Mouse (Mus musculus) CH12.LX (cell line): Measurements from ENCODE around the gene Tubg1. TPM values are rescaled to one million over a fixed set of nuclear protein-coding genes. Genes with fewer than 3 reads are reported as not detected.

Experiments used
- DNase-seq: peaks from one replicate; pipeline ENCODE4 v3.0.0-alpha.2; 2013; ENCODE audit errors: extremely low read depth
- H3K27ac ChIP-seq: 2 replicates; pipeline ENCODE4 v1.5.1; 2012; ENCODE audit warnings: low read depth, mild to moderate bottlenecking, control low read depth, moderate library complexity; ENCODE audit not compliant: insufficient read depth
- H3K27me3 ChIP-seq: replicated peaks from 2 replicates; pipeline ENCODE3; 2012; ENCODE audit warnings: inconsistent platforms
- H3K36me3 ChIP-seq, 2 experiments: replicated peaks in 1 of 2; 2 replicates each; pipeline versions ENCODE3 to v1.6.1; 2012; ENCODE audit warnings: inconsistent platforms in 1 of 2, low read length in 1 of 2, mild to moderate bottlenecking in 1 of 2, mixed read lengths in 1 of 2, moderate library complexity in 1 of 2; ENCODE audit not compliant: control insufficient read depth in 1 of 2, insufficient read depth in 1 of 2
- H3K4me1 ChIP-seq, 2 experiments: 2 replicates each; pipeline ENCODE4 v1.6.1; 2012; ENCODE audit warnings: inconsistent platforms in 1 of 2, moderate library complexity in 1 of 2; ENCODE audit not compliant: insufficient read depth in 2 of 2, control insufficient read depth in 1 of 2
- H3K4me2 ChIP-seq: 2 replicates; pipeline ENCODE4 v1.6.1; 2012; ENCODE audit warnings: low read depth, mild to moderate bottlenecking, control low read depth; ENCODE audit not compliant: poor library complexity, insufficient read depth, severe bottlenecking
- H3K4me3 ChIP-seq, 3 experiments: fragments of 150-350 bp in 1 of 3; sonication (generic) in 1 of 3; replicated peaks in 1 of 3; 2 replicates each; pipeline versions ENCODE3 to v1.5.1; 2011 to 2012; ENCODE audit warnings: low read depth in 2 of 3, low read length in 2 of 3, mild to moderate bottlenecking in 2 of 3, moderate library complexity in 2 of 3, control low read depth in 1 of 3, improper control_type of control experiment in 1 of 3, inconsistent platforms in 1 of 3, mixed read lengths in 1 of 3; ENCODE audit not compliant: poor library complexity in 1 of 3
- H3K79me2 ChIP-seq: replicated peaks from 2 replicates; pipeline ENCODE4 v1.6.1; 2012; ENCODE audit warnings: mild to moderate bottlenecking, moderate library complexity; ENCODE audit not compliant: control insufficient read depth, poor library complexity, insufficient read depth, severe bottlenecking; ENCODE audit errors: extremely low read depth
- H3K9ac ChIP-seq: 2 replicates; pipeline ENCODE4 v1.6.1; 2012; ENCODE audit warnings: low read depth, mild to moderate bottlenecking, control low read depth, moderate library complexity; ENCODE audit not compliant: insufficient read depth
- H3K9me3 ChIP-seq: replicated peaks from 2 replicates; pipeline ENCODE3; 2012; ENCODE audit warnings: low read length, inconsistent platforms, mixed read lengths
- CHD1 ChIP-seq: IDR thresholded peaks from 2 replicates; pipeline ENCODE4 v1.6.1; 2012; ENCODE audit warnings: low read depth, low read length, improper control_type of control experiment, inconsistent platforms
- CHD2 ChIP-seq: IDR thresholded peaks from 2 replicates; pipeline ENCODE4 v1.6.1; 2011; ENCODE audit warnings: low read length, improper control_type of control experiment
- CTCF ChIP-seq, 2 experiments: IDR thresholded peaks in 1 of 2; conservative IDR thresholded peaks in 1 of 2; 2 replicates each; pipeline ENCODE4 v1.5.1; 2011 to 2012; ENCODE audit warnings: low read depth in 2 of 2, low read length in 2 of 2, improper control_type of control experiment in 1 of 2, inconsistent platforms in 1 of 2, mild to moderate bottlenecking in 1 of 2, moderate library complexity in 1 of 2
- E2F4 ChIP-seq: IDR thresholded peaks from 2 replicates; pipeline ENCODE4 v1.6.1; 2011; ENCODE audit warnings: low read depth, low read length, improper control_type of control experiment; ENCODE audit not compliant: insufficient replicate concordance
- ELF1 ChIP-seq: IDR thresholded peaks from 2 replicates; pipeline ENCODE4 v1.6.1; 2014; ENCODE audit warnings: low read depth, mild to moderate bottlenecking, inconsistent platforms, low read length, improper control_type of control experiment
- EP300 ChIP-seq: IDR thresholded peaks from 2 replicates; pipeline ENCODE4 v1.6.1; 2011; ENCODE audit warnings: low read length, improper control_type of control experiment
- ETS1 ChIP-seq: conservative IDR thresholded peaks from 2 replicates; pipeline ENCODE4 v1.6.1; 2012; ENCODE audit warnings: low read depth, mild to moderate bottlenecking, inconsistent platforms, low read length, improper control_type of control experiment, moderate library complexity
- GABPA ChIP-seq: IDR thresholded peaks from 2 replicates; pipeline ENCODE4 v1.6.1; 2012; ENCODE audit warnings: low read depth, low read length, improper control_type of control experiment, inconsistent platforms; ENCODE audit not compliant: insufficient replicate concordance
- HCFC1 ChIP-seq: IDR thresholded peaks from 2 replicates; pipeline ENCODE4 v1.6.1; 2012; ENCODE audit warnings: low read depth, mild to moderate bottlenecking, inconsistent platforms, low read length, improper control_type of control experiment
- IRF4 ChIP-seq: IDR thresholded peaks from 2 replicates; pipeline ENCODE4 v1.6.1; 2014; ENCODE audit warnings: low read depth, mild to moderate bottlenecking, inconsistent platforms, low read length, improper control_type of control experiment
- JUN ChIP-seq: IDR thresholded peaks from 2 replicates; pipeline ENCODE4 v1.6.1; 2011; ENCODE audit warnings: low read depth, mild to moderate bottlenecking, low read length, improper control_type of control experiment, moderate library complexity; ENCODE audit not compliant: insufficient read depth
- JUND ChIP-seq: conservative IDR thresholded peaks from 2 replicates; pipeline ENCODE4 v1.6.1; 2011; ENCODE audit warnings: low read depth, low read length, improper control_type of control experiment
- MAFK ChIP-seq: IDR thresholded peaks from 2 replicates; pipeline ENCODE4 v1.6.1; 2011; ENCODE audit warnings: low read length, improper control_type of control experiment; ENCODE audit not compliant: insufficient replicate concordance
- MAX ChIP-seq: IDR thresholded peaks from 2 replicates; pipeline ENCODE4 v1.6.1; 2011; ENCODE audit warnings: low read length, improper control_type of control experiment
- MAZ ChIP-seq: IDR thresholded peaks from 2 replicates; pipeline ENCODE4 v1.6.1; 2012; ENCODE audit warnings: low read depth, mild to moderate bottlenecking, inconsistent platforms, low read length, improper control_type of control experiment, moderate library complexity
- MEF2A ChIP-seq: IDR thresholded peaks from 2 replicates; pipeline ENCODE4 v1.6.1; 2014; ENCODE audit warnings: low read depth, mild to moderate bottlenecking, inconsistent platforms, low read length, improper control_type of control experiment, borderline replicate concordance
- MXI1 ChIP-seq: IDR thresholded peaks from 2 replicates; pipeline ENCODE4 v1.6.1; 2011; ENCODE audit warnings: mild to moderate bottlenecking, low read depth, low read length, improper control_type of control experiment
- MYC ChIP-seq: IDR thresholded peaks from 2 replicates; pipeline ENCODE4 v1.6.1; 2011; ENCODE audit warnings: low read depth, mild to moderate bottlenecking, improper control_type of control experiment, low read length
- NELFE ChIP-seq: IDR thresholded peaks from 2 replicates; pipeline ENCODE4 v1.6.1; 2011; ENCODE audit warnings: low read depth, low read length, improper control_type of control experiment
- NRF1 ChIP-seq: IDR thresholded peaks from 2 replicates; pipeline ENCODE4 v1.6.1; 2014; ENCODE audit warnings: low read depth, mild to moderate bottlenecking, inconsistent platforms, low read length, improper control_type of control experiment, moderate library complexity
- PAX5 ChIP-seq: IDR thresholded peaks from 2 replicates; pipeline ENCODE4 v1.6.1; 2012; ENCODE audit warnings: low read length, inconsistent platforms, mixed read lengths
- POLR2A ChIP-seq: IDR thresholded peaks from 2 replicates; pipeline ENCODE4 v1.6.1; 2011; ENCODE audit warnings: low read depth, mild to moderate bottlenecking, improper control_type of control experiment, low read length
- POLR2AphosphoS2 ChIP-seq: IDR thresholded peaks from 2 replicates; pipeline ENCODE4 v1.6.1; 2011; ENCODE audit warnings: low read depth, low read length, improper control_type of control experiment
- RAD21 ChIP-seq: IDR thresholded peaks from 2 replicates; pipeline ENCODE4 v1.6.1; 2011; ENCODE audit warnings: low read depth, mild to moderate bottlenecking, low read length, improper control_type of control experiment, moderate library complexity
- SIN3A ChIP-seq: IDR thresholded peaks from 2 replicates; pipeline ENCODE4 v1.6.1; 2012; ENCODE audit warnings: low read length, improper control_type of control experiment, inconsistent platforms
- UBTF ChIP-seq: IDR thresholded peaks from 2 replicates; pipeline ENCODE4 v1.6.1; 2012; ENCODE audit warnings: low read depth, mild to moderate bottlenecking, inconsistent platforms, low read length, improper control_type of control experiment, moderate library complexity
- USF1 ChIP-seq: IDR thresholded peaks from 2 replicates; pipeline ENCODE4 v1.6.1; 2014; ENCODE audit warnings: low read depth, mild to moderate bottlenecking, inconsistent platforms, low read length, improper control_type of control experiment
- USF2 ChIP-seq: conservative IDR thresholded peaks from 2 replicates; pipeline ENCODE4 v1.6.1; 2011; ENCODE audit warnings: low read depth, low read length, improper control_type of control experiment
- ZC3H11A ChIP-seq: IDR thresholded peaks from 2 replicates; pipeline ENCODE4 v1.6.1; 2012; ENCODE audit warnings: low read depth, mild to moderate bottlenecking, inconsistent platforms, low read length, improper control_type of control experiment
- ZKSCAN1 ChIP-seq: IDR thresholded peaks from 2 replicates; pipeline ENCODE4 v1.6.1; 2012; ENCODE audit warnings: low read depth, inconsistent platforms, low read length, improper control_type of control experiment, borderline replicate concordance
- ZMIZ1 ChIP-seq: IDR thresholded peaks from 2 replicates; pipeline ENCODE4 v1.6.1; 2012; ENCODE audit warnings: low read depth, mild to moderate bottlenecking, inconsistent platforms, low read length, improper control_type of control experiment
- ZNF384 ChIP-seq: IDR thresholded peaks from 2 replicates; pipeline ENCODE4 v1.6.1; 2012; ENCODE audit warnings: low read depth, low read length, improper control_type of control experiment, inconsistent platforms
- dilution Hi-C: fragments of 300-500 bp; cut with MboI; formaldehyde crosslinking; loops from 2 replicates; pipeline ENCODE4 v1.14.3; 2020; ENCODE audit warnings: low sequenced_read_pairs; ENCODE audit not compliant: extremely low pct_unique_long_range_greater_than_20kb, extremely low pct_ligation_motif_present
- in situ Hi-C: fragments of 300-500 bp; cut with MboI; formaldehyde crosslinking; loops from 3 replicates; pipeline ENCODE4 v1.14.3; 2019; ENCODE audit warnings: low sequenced_read_pairs, low pct_ligation_motif_present, low pct_unique_long_range_greater_than_20kb, mixed read lengths
- polyA plus RNA-seq: library from polyadenylated mRNA; unstranded; fragments of >175 nt; gene quantifications from 2 replicates; pipeline ENCODE4 v1.2.1, GENCODE M21; 2012; ENCODE audit warnings: low read depth; ENCODE audit not compliant: insufficient read length
- total RNA-seq, 2 experiments: library from RNA; depleted of rRNA; stranded (reverse); fragments of 300-350 nt in 1 of 2; fragments of >200 nt in 1 of 2; gene quantifications; 2 replicates each; pipeline ENCODE4 v1.2.3; 2012 to 2014

Gene Tubg1
- total and polyA plus RNA-seq, 3 experiments, result 57.4 to 190 (median 108) TPM

GRCm38 (mm10) chr11:101155151-101155550 is 35.4 kb downstream of the Tubg1 start:
- dilution Hi-C loops, result no loop called here
- H3K4me2 ChIP-seq, result peak overlapping the region; percentile 47
- H3K79me2 ChIP-seq, result no peaks in the 10 kb centered on the region
- H3K27ac ChIP-seq, result no peak overlapping the region
- H3K9me3 ChIP-seq, result no peaks in the 10 kb centered on the region
- peaks cover 9 to 27% of the 10 kb centered on the region in 2 experiments for H3K4me1 ChIP-seq
- H3K36me3 ChIP-seq, result peaks cover 3 to 25% of the 10 kb centered on the region in 2 experiments
- DNase-seq, result no peak
- no peaks in the 10 kb centered on the region for H3K27me3 ChIP-seq
- no peak for TF ChIP-seq ZNF384
- in situ Hi-C loops, result no loop called here
- no peak overlapping the region for H3K9ac ChIP-seq
- peak overlapping the region in 1 of 3 experiments; percentile 45 for H3K4me3 ChIP-seq

GRCm38 (mm10) chr11:101155728-101156371 is 36.1 kb downstream of the Tubg1 start, which contains the start of gene Tubg2:
TSS of gene Tubg2 (plus strand) at chr11:101155907.
- peak within 1 kb of the TSS; percentile 65 for H3K9ac ChIP-seq
- H3K27me3 ChIP-seq, result no peaks in the 10 kb centered on the region
- H3K27ac ChIP-seq, result peak within 1 kb of the TSS; percentile 59
- in situ Hi-C loops, result no loop called here
- peak within 1 kb of the TSS; percentile 58 for H3K4me2 ChIP-seq
- peaks cover 9 to 27% of the 10 kb centered on the region in 2 experiments for H3K4me1 ChIP-seq
- H3K4me3 ChIP-seq, result peak within 1 kb of the TSS; percentile 45 to 72 (median 62)
- H3K36me3 ChIP-seq, result peaks cover 9 to 28% of the 10 kb centered on the region in 2 experiments
- no peaks in the 10 kb centered on the region for H3K79me2 ChIP-seq
- no peaks in the 10 kb centered on the region for H3K9me3 ChIP-seq
- dilution Hi-C loops, result no loop called here
- DNase-seq, result peak; percentile 94
- TF ChIP-seq USF2, result no peak
- TF ChIP-seq RAD21, result no peak; the same call in 1 of the 2 replicates
- TF ChIP-seq EP300, result peak; percentile 67
- peak; percentile 74; the same call in 1 of the 2 replicates for TF ChIP-seq MXI1
- TF ChIP-seq ETS1, result peak; percentile 85
- TF ChIP-seq CTCF (conservative IDR thresholded peaks at IDR 0.05 in 1 of 2, IDR thresholded peaks at IDR 0.05 in 1 of 2; ENCODE audit: low read depth in 2 of 2, low read length in 2 of 2), result peak in 1 of 2 experiments; percentile 20; a peak in 2 of 4 replicates
- TF ChIP-seq POLR2AphosphoS2, result no peak
- peak; percentile 84; the same call in 1 of the 2 replicates for TF ChIP-seq MYC
- peak; percentile 88 for TF ChIP-seq SIN3A
- TF ChIP-seq ELF1, result peak; percentile 86
- peak; percentile 97 for TF ChIP-seq NRF1
- TF ChIP-seq IRF4, result peak; percentile 76; the same call in 1 of the 2 replicates
- TF ChIP-seq JUN, result no peak
- TF ChIP-seq ZC3H11A, result no peak
- peak; percentile 71 for TF ChIP-seq UBTF
- peak; percentile 88 for TF ChIP-seq NELFE
- TF ChIP-seq ZKSCAN1, result peak; percentile 16; the same call in 1 of the 2 replicates
- TF ChIP-seq USF1, result no peak; the same call in 1 of the 2 replicates
- TF ChIP-seq MEF2A, result peak; percentile 79; the same call in 1 of the 2 replicates
- TF ChIP-seq POLR2A, result peak; percentile 87
- 0 out of 2 replicates have a peak, but pooled peaks have one; percentile 22 for TF ChIP-seq JUND
- TF ChIP-seq GABPA, result no peak
- peak; percentile 89 for TF ChIP-seq MAX
- no peak for TF ChIP-seq PAX5
- TF ChIP-seq CHD2, result peak; percentile 91
- TF ChIP-seq MAZ, result 0 out of 2 replicates have a peak, but pooled peaks have one; percentile 44
- no peak for TF ChIP-seq CHD1
- peak; percentile 82 for TF ChIP-seq ZMIZ1
- TF ChIP-seq E2F4, result 0 out of 2 replicates have a peak, but pooled peaks have one; percentile 27
- no peak for TF ChIP-seq MAFK
- peak; percentile 66 for TF ChIP-seq HCFC1
